Mouse (Mus musculus): Measurements from ENCODE around the gene Lgals4. TPM values are rescaled to one million over a fixed set of nuclear protein-coding genes. Genes with fewer than 3 reads are reported as not detected.
A peak's percentile ranks its signal among the peaks of the same experiment; 100 is the strongest.

The Lgals4 gene
- total and polyA plus RNA-seq, 3 experiments: 2.1 to 5.1 TPM; not detected in 1

- TF ChIP-seq HCFC1 (IDR thresholded peaks at IDR 0.05; ENCODE audit: low read depth, low read length) (no peak), ZMIZ1 (IDR thresholded peaks at IDR 0.05; ENCODE audit: low read depth, low read length) (peak; percentile 11; the same call in 1 of the 2 replicates), POLR2A (IDR thresholded peaks at IDR 0.05; ENCODE audit: control insufficient read depth in 1 of 2, insufficient read depth in 1 of 2, low read depth in 1 of 2, low read length in 2 of 2, poor library complexity in 1 of 2) (peak in 1 of 2 experiments; percentile 53; a peak in 1 of 4 replicates)
- H3K4me1 ChIP-seq (ENCODE audit: control insufficient read depth in 1 of 2, insufficient read depth in 2 of 2, low read length in 2 of 2): peaks cover 13 to 66% of the 10 kb centered on the region in 2 experiments
- peaks cover 6% of the 10 kb centered on the region for H3K79me2 ChIP-seq (ENCODE audit: control insufficient read depth, insufficient read depth, low read length, poor library complexity)
- no peak for DNase-seq (ENCODE audit: low read depth, low spot score)
- H3K27me3 ChIP-seq (ENCODE audit: control insufficient read depth in 1 of 2, insufficient read depth in 2 of 2, low read length in 2 of 2): no peaks in the 10 kb centered on the region
- peaks cover 23 to 79% of the 10 kb centered on the region in 2 experiments for H3K36me3 ChIP-seq (ENCODE audit: control insufficient read depth in 1 of 2, insufficient read depth in 2 of 2, low read length in 2 of 2)
- H3K9me3 ChIP-seq (replicated peaks; ENCODE audit: insufficient read depth, low read length): no peaks in the 10 kb centered on the region
- H3K27ac ChIP-seq (ENCODE audit: control insufficient read depth, low read depth, low read length): peak overlapping the region; percentile 79; the same call in 1 of the 2 replicates
- H3K4me3 ChIP-seq (ENCODE audit: control insufficient read depth in 1 of 2, insufficient read depth in 1 of 2, low read depth in 2 of 2, low read length in 2 of 2): no peak overlapping the region
- H3K9ac ChIP-seq (ENCODE audit: control insufficient read depth, low read depth, low read length, poor library complexity, severe bottlenecking): no peak overlapping the region
Observed at GRCm38 (mm10) chr7:28822556-28822955, 11.1 kb upstream of the Lgals4 start.

- H3K9ac ChIP-seq (ENCODE audit: control insufficient read depth, low read depth, low read length, poor library complexity, severe bottlenecking): no peak overlapping the region
- H3K4me3 ChIP-seq (ENCODE audit: control insufficient read depth in 1 of 2, insufficient read depth in 1 of 2, low read depth in 2 of 2, low read length in 2 of 2): no peak overlapping the region
- peaks cover 4% of the 10 kb centered on the region for H3K79me2 ChIP-seq (ENCODE audit: control insufficient read depth, insufficient read depth, low read length, poor library complexity)
- H3K36me3 ChIP-seq (ENCODE audit: control insufficient read depth in 1 of 2, insufficient read depth in 2 of 2, low read length in 2 of 2): peaks cover 19 to 72% of the 10 kb centered on the region in 2 experiments
- no peaks in the 10 kb centered on the region for H3K27me3 ChIP-seq (ENCODE audit: control insufficient read depth in 1 of 2, insufficient read depth in 2 of 2, low read length in 2 of 2)
- H3K27ac ChIP-seq (ENCODE audit: control insufficient read depth, low read depth, low read length): peak overlapping the region; percentile 79
- peaks cover 10 to 60% of the 10 kb centered on the region in 2 experiments for H3K4me1 ChIP-seq (ENCODE audit: control insufficient read depth in 1 of 2, insufficient read depth in 2 of 2, low read length in 2 of 2)
- H3K9me3 ChIP-seq (replicated peaks; ENCODE audit: insufficient read depth, low read length): no peaks in the 10 kb centered on the region
- peak; percentile 81 for DNase-seq (ENCODE audit: low read depth, low spot score)
- no peak for TF ChIP-seq POLR2AphosphoS5 (IDR thresholded peaks at IDR 0.05; ENCODE audit: borderline replicate concordance, low read depth, low read length)
- peak; percentile 52; the same call in 1 of the 2 replicates for TF ChIP-seq ZMIZ1 (IDR thresholded peaks at IDR 0.05; ENCODE audit: low read depth, low read length)
- no peak for TF ChIP-seq NELFE (IDR thresholded peaks at IDR 0.05; ENCODE audit: low read depth, low read length)
- TF ChIP-seq RCOR1 (IDR thresholded peaks at IDR 0.05; ENCODE audit: low read depth, low read length): peak; percentile 64
- TF ChIP-seq GATA1 (IDR thresholded peaks at IDR 0.05; ENCODE audit: low read depth, low read length): peak; percentile 69
- TF ChIP-seq MXI1 (IDR thresholded peaks at IDR 0.05; ENCODE audit: low read depth, low read length): peak; percentile 49; the same call in 1 of the 2 replicates
- peak; percentile 7; the same call in 1 of the 2 replicates for TF ChIP-seq TAL1 (IDR thresholded peaks at IDR 0.05; ENCODE audit: low read length)
- TF ChIP-seq NRF1 (IDR thresholded peaks at IDR 0.05; ENCODE audit: insufficient read depth, low read depth, low read length, poor library complexity, severe bottlenecking): no peak
- peak; percentile 97 for TF ChIP-seq POLR2AphosphoS2 (IDR thresholded peaks at IDR 0.05; ENCODE audit: low read length)
- 0 out of 2 replicates have a peak, but pooled peaks have one; percentile 25 for TF ChIP-seq ELF1 (IDR thresholded peaks at IDR 0.05; ENCODE audit: low read depth, low read length)
- TF ChIP-seq ETS1 (IDR thresholded peaks at IDR 0.05; ENCODE audit: low read depth, low read length): peak; percentile 45; the same call in 1 of the 2 replicates
- TF ChIP-seq POLR2A (IDR thresholded peaks at IDR 0.05; ENCODE audit: control insufficient read depth in 1 of 2, insufficient read depth in 1 of 2, low read depth in 1 of 2, low read length in 2 of 2, poor library complexity in 1 of 2): peak in 1 of 2 experiments; percentile 40; a peak in 1 of 4 replicates
- 0 out of 2 replicates have a peak, but pooled peaks have one; percentile 10 for TF ChIP-seq MYC (IDR thresholded peaks at IDR 0.05; ENCODE audit: low read depth, low read length)
- TF ChIP-seq EP300 (IDR thresholded peaks at IDR 0.05; ENCODE audit: low read depth in 1 of 2, low read length in 2 of 2): peak in 1 of 2 experiments; percentile 21; a peak in 1 of 4 replicates
- TF ChIP-seq TBP (IDR thresholded peaks at IDR 0.05; ENCODE audit: low read depth, low read length): peak; percentile 4; the same call in 1 of the 2 replicates
- TF ChIP-seq ZNF384 (IDR thresholded peaks at IDR 0.05; ENCODE audit: low read depth, low read length): no peak
Observed at GRCm38 (mm10) chr7:28822993-28823903, 10.4 kb upstream of the Lgals4 start.
